Mouse (Mus musculus) heart, embryonic 16.5 days (tissue): ENCODE data around the gene Ralgapb. TPM values are rescaled to one million over a fixed set of nuclear protein-coding genes. Genes with fewer than 3 reads are reported as not detected.

ENCODE experiments used
- ATAC-seq: fragments of 200-750 bp; cut with Nextera tagmentation; replicated peaks from 2 replicates; pipeline ENCODE4 v1.8.0; 2017; ENCODE audit warnings: moderate number of reproducible peaks; ENCODE audit not compliant: insufficient read depth, low FRiP score; ENCODE audit errors: extremely low read depth
- H3K27ac ChIP-seq: fragments of 300-500 bp; sonication (generic); 2 replicates; pipeline ENCODE4 v1.5.1; 2014; ENCODE audit warnings: mild to moderate bottlenecking, low read length, control low read depth, moderate library complexity
- H3K27me3 ChIP-seq: fragments of 300-500 bp; sonication (generic); 2 replicates; pipeline ENCODE4 v1.6.1; 2014; ENCODE audit warnings: low read length, mixed read lengths; ENCODE audit not compliant: control insufficient read depth, insufficient read depth
- H3K36me3 ChIP-seq: fragments of 300-500 bp; sonication (generic); 2 replicates; pipeline ENCODE4 v1.6.1; 2014; ENCODE audit not compliant: control insufficient read depth, insufficient read depth
- H3K4me1 ChIP-seq: fragments of 300-500 bp; sonication (generic); 2 replicates; pipeline ENCODE4 v1.6.1; 2014; ENCODE audit warnings: low read length, mixed read lengths; ENCODE audit not compliant: control insufficient read depth, insufficient read depth
- H3K4me2 ChIP-seq: fragments of 300-500 bp; sonication (generic); 2 replicates; pipeline ENCODE4 v1.6.1; 2014; ENCODE audit warnings: low read depth, mild to moderate bottlenecking, control low read depth, low read length
- H3K4me3 ChIP-seq: fragments of 300-500 bp; sonication (generic); 2 replicates; pipeline ENCODE4 v1.5.1; 2014; ENCODE audit warnings: mild to moderate bottlenecking, control low read depth, low read length
- H3K9ac ChIP-seq: fragments of 300-500 bp; sonication (generic); 2 replicates; pipeline ENCODE4 v1.6.1; 2014; ENCODE audit warnings: low read length, control low read depth
- H3K9me3 ChIP-seq: fragments of 300-500 bp; sonication (generic); replicated peaks from 2 replicates; pipeline ENCODE4 v1.6.1; 2016; ENCODE audit warnings: low read length; ENCODE audit not compliant: control insufficient read depth
- WGBS: fragments of 180-500 bp; shearing (Covaris S2); extraction: QIAGEN DNeasy Blood & Tissue Kit; methylation state at CpG from one replicate; pipeline ENCODE4 v1.1.7; 2014; 5-methylcytosine and 5-hydroxymethylcytosine counted together
- polyA plus RNA-seq: library from polyadenylated mRNA; unstranded; fragments of >200 nt; fragmentation: Nextera tagmentation; extraction: Ambion mirVana; gene quantifications from 2 replicates; pipeline ENCODE4 v1.2.1, GENCODE M21; 2015

Gene Ralgapb
- polyA plus RNA-seq, 1 experiment from 2014 or later, result 9.1 TPM

- H3K4me1 ChIP-seq, result no peaks in the 10 kb centered on the region
- no peaks in the 10 kb centered on the region for H3K36me3 ChIP-seq
- H3K4me2 ChIP-seq, result no peak overlapping the region
- 78% methylated on average over 7 of the region's 7 CpGs for WGBS
- no peak overlapping the region for H3K9ac ChIP-seq
- no peaks in the 10 kb centered on the region for H3K9me3 ChIP-seq
- H3K4me3 ChIP-seq, result no peak overlapping the region
- no peak overlapping the region for H3K27ac ChIP-seq
- no peaks in the 10 kb centered on the region for H3K27me3 ChIP-seq
- ATAC-seq, result no peak
These were observed 93.6 kb downstream of the Ralgapb start for GRCm38 (mm10) chr2:158503226-158503625.

- ATAC-seq, result no peak
- Histone ChIP-seq H3K4me2 (no peak overlapping the region), H3K36me3 (no peaks in the 10 kb centered on the region), H3K9me3 (no peaks in the 10 kb centered on the region), H3K27ac (no peak overlapping the region), H3K9ac (no peak overlapping the region), H3K4me3 (no peak overlapping the region), H3K27me3 (no peaks in the 10 kb centered on the region), H3K4me1 (no peaks in the 10 kb centered on the region)
- 74% methylated on average over 4 of the region's 4 CpGs for WGBS
These were observed 94.0 kb downstream of the Ralgapb start for GRCm38 (mm10) chr2:158503671-158504070.

GRCm38 (mm10) chr2:158506475-158506874 lies 96.8 kb downstream of the Ralgapb start:
- Histone ChIP-seq H3K4me3 (no peak overlapping the region), H3K9me3 (no peaks in the 10 kb centered on the region), H3K36me3 (no peaks in the 10 kb centered on the region), H3K27ac (no peak overlapping the region), H3K4me1 (no peaks in the 10 kb centered on the region), H3K4me2 (no peak overlapping the region), H3K27me3 (no peaks in the 10 kb centered on the region), H3K9ac (no peak overlapping the region)
- no peak for ATAC-seq
- WGBS, result 69% methylated on average over 5 of the region's 5 CpGs

GRCm38 (mm10) chr2:158507046-158507445 lies 97.4 kb downstream of the Ralgapb start:
- H3K4me2 ChIP-seq, result no peak overlapping the region
- H3K9ac ChIP-seq, result no peak overlapping the region
- no peaks in the 10 kb centered on the region for H3K27me3 ChIP-seq
- H3K9me3 ChIP-seq, result no peaks in the 10 kb centered on the region
- no peaks in the 10 kb centered on the region for H3K36me3 ChIP-seq
- no peak overlapping the region for H3K27ac ChIP-seq
- ATAC-seq, result no peak
- WGBS, result 88% methylated on average over 10 of the region's 10 CpGs
- no peaks in the 10 kb centered on the region for H3K4me1 ChIP-seq
- H3K4me3 ChIP-seq, result no peak overlapping the region

- Histone ChIP-seq H3K27ac (no peak overlapping the region), H3K4me2 (no peak overlapping the region), H3K4me3 (no peak overlapping the region), H3K36me3 (no peaks in the 10 kb centered on the region), H3K9ac (no peak overlapping the region), H3K4me1 (no peaks in the 10 kb centered on the region), H3K9me3 (no peaks in the 10 kb centered on the region), H3K27me3 (no peaks in the 10 kb centered on the region)
- no peak; the same call in 1 of the 2 replicates for ATAC-seq
- WGBS, result 36% methylated on average over 6 of the region's 6 CpGs
These were observed 101.0 kb downstream of the Ralgapb start for GRCm38 (mm10) chr2:158510665-158511064.

- H3K27me3 ChIP-seq, result no peaks in the 10 kb centered on the region
- no peaks in the 10 kb centered on the region for H3K36me3 ChIP-seq
- no peak within 1 kb of the TSS for H3K27ac ChIP-seq
- no peak for ATAC-seq
- WGBS, result 79% methylated on average over 10 of the region's 10 CpGs
- H3K9me3 ChIP-seq, result no peaks in the 10 kb centered on the region
- H3K9ac ChIP-seq, result no peak within 1 kb of the TSS
- no peak within 1 kb of the TSS for H3K4me2 ChIP-seq
- H3K4me1 ChIP-seq, result no peaks in the 10 kb centered on the region
- H3K4me3 ChIP-seq, result no peak within 1 kb of the TSS
These were observed 102.9 kb downstream of the Ralgapb start, which contains the start of gene Arhgap40 for GRCm38 (mm10) chr2:158512528-158512927. Gene Arhgap40, plus strand, starts transcription at chr2:158512796.

GRCm38 (mm10) chr2:158513821-158514336 lies 104.2 kb downstream of the Ralgapb start:
- H3K27ac ChIP-seq, result no peak overlapping the region
- no peak overlapping the region for H3K4me2 ChIP-seq
- no peak overlapping the region for H3K9ac ChIP-seq
- H3K36me3 ChIP-seq, result no peaks in the 10 kb centered on the region
- 84% methylated on average over 12 of the region's 12 CpGs for WGBS
- H3K4me1 ChIP-seq, result no peaks in the 10 kb centered on the region; the same call in 1 of the 2 replicates
- no peak for ATAC-seq
- no peaks in the 10 kb centered on the region for H3K9me3 ChIP-seq
- H3K4me3 ChIP-seq, result no peak overlapping the region
- H3K27me3 ChIP-seq, result no peaks in the 10 kb centered on the region

GRCm38 (mm10) chr2:158518583-158518982 lies 108.9 kb downstream of the Ralgapb start:
- H3K27me3 ChIP-seq, result no peaks in the 10 kb centered on the region
- no peak for ATAC-seq
- H3K27ac ChIP-seq, result no peak overlapping the region
- H3K4me2 ChIP-seq, result no peak overlapping the region
- H3K36me3 ChIP-seq, result no peaks in the 10 kb centered on the region
- H3K9me3 ChIP-seq, result no peaks in the 10 kb centered on the region
- WGBS, result 39% methylated on average over 6 of the region's 6 CpGs
- H3K4me3 ChIP-seq, result no peak overlapping the region
- peaks cover 7% of the 10 kb centered on the region; the same call in 1 of the 2 replicates for H3K4me1 ChIP-seq
- no peak overlapping the region for H3K9ac ChIP-seq

GRCm38 (mm10) chr2:158519071-158519470 lies 109.4 kb downstream of the Ralgapb start:
- ATAC-seq, result no peak
- WGBS, result 53% methylated on average over 11 of the region's 11 CpGs

More at GRCm38 (mm10) chr2:158519071-158519470, 109.4 kb downstream of the Ralgapb start:
- Histone ChIP-seq H3K4me1 (peaks cover 7% of the 10 kb centered on the region; the same call in 1 of the 2 replicates), H3K4me3 (no peak overlapping the region), H3K27ac (no peak overlapping the region), H3K9ac (no peak overlapping the region), H3K4me2 (no peak overlapping the region), H3K27me3 (no peaks in the 10 kb centered on the region), H3K36me3 (no peaks in the 10 kb centered on the region), H3K9me3 (no peaks in the 10 kb centered on the region)
